In genomic region chr13:63566018-63567015, GRCm38 (mm10) we compare ENCODE assay signal across 7 mouse cellular contexts. TPM values are rescaled to one million over a fixed set of nuclear protein-coding genes. Genes with fewer than 3 reads are reported as not detected.
DNase-seq lines count a peak whose midpoint lies in the region; ATAC-seq and TF ChIP-seq lines count a peak whose summit lies in the region.

No protein-coding gene starts in this region.

- H3K4me1 ChIP-seq in intestine, postnatal 0 days (replicated peaks; ENCODE audit: control insufficient read depth, insufficient read depth, low read length): 0 out of 2 replicates have a peak, but pooled peaks cover 5% of the 10 kb centered on the region
- peaks cover 17% of the 10 kb centered on the region; the same call in 1 of the 2 replicates for H3K4me1 ChIP-seq in limb, embryonic 11.5 days (ENCODE audit: control insufficient read depth, insufficient read depth, low read length)
- peaks cover 54% of the 10 kb centered on the region for H3K4me1 ChIP-seq in midbrain, embryonic 13.5 days (replicated peaks)
- H3K4me1 ChIP-seq in spleen, adult 2 months (ENCODE audit: control insufficient read depth, insufficient read depth, insufficient read length): peaks cover 5% of the 10 kb centered on the region

- peak overlapping the region; percentile 94 for H3K27ac ChIP-seq in intestine, postnatal 0 days (ENCODE audit: low read depth, low read length)
- H3K27ac ChIP-seq in limb, embryonic 11.5 days (replicated peaks; ENCODE audit: low read depth, low read length): peak overlapping the region; percentile 100
- peak overlapping the region; percentile 99 for H3K27ac ChIP-seq in midbrain, embryonic 13.5 days
- H3K27ac ChIP-seq in spleen, adult 2 months (ENCODE audit: insufficient read depth, low read length): peak overlapping the region; percentile 70

- no peaks in the 10 kb centered on the region for H3K36me3 ChIP-seq in intestine, postnatal 0 days (ENCODE audit: control insufficient read depth, insufficient read depth)
- no peaks in the 10 kb centered on the region; the same call in 1 of the 2 replicates for H3K36me3 ChIP-seq in limb, embryonic 11.5 days (ENCODE audit: control insufficient read depth, insufficient read depth, low read length)
- H3K36me3 ChIP-seq in midbrain, embryonic 13.5 days: no peaks in the 10 kb centered on the region
- H3K36me3 ChIP-seq in spleen, adult 2 months (ENCODE audit: control insufficient read depth, insufficient read depth, low read length): no peaks in the 10 kb centered on the region

- H3K4me3 ChIP-seq in intestine, postnatal 0 days (ENCODE audit: low read depth, low read length): peak overlapping the region; percentile 86
- peak overlapping the region; percentile 80 for H3K4me3 ChIP-seq in limb, embryonic 11.5 days (ENCODE audit: low read depth, low read length)
- peak overlapping the region; percentile 94 for H3K4me3 ChIP-seq in midbrain, embryonic 13.5 days (replicated peaks)
- H3K4me3 ChIP-seq in spleen, adult 2 months (ENCODE audit: extremely low read depth, insufficient read depth, insufficient read length): peak overlapping the region; percentile 81

- TF ChIP-seq POLR2A in spleen, adult 2 months (IDR thresholded peaks at IDR 0.05; ENCODE audit: low read depth, low read length): no peak

- ATAC-seq in intestine, postnatal 0 days: peak; percentile 22
- ATAC-seq in limb, embryonic 11.5 days (ENCODE audit: insufficient number of reproducible peaks, low FRiP score, low TSS enrichment, low read depth): peak; percentile 60
- peak; percentile 57 for ATAC-seq in midbrain, embryonic 13.5 days

- under 1% methylated on average over 46 of the region's 46 CpGs for WGBS in intestine, postnatal 0 days
- under 1% methylated on average over 46 of the region's 46 CpGs for WGBS in limb, embryonic 11.5 days
- WGBS in midbrain, embryonic 13.5 days: under 1% methylated on average over 46 of the region's 46 CpGs
- 1% methylated on average over 46 of the region's 46 CpGs for WGBS in spleen, adult 2 months

- H3K9ac ChIP-seq in intestine, postnatal 0 days (ENCODE audit: low read depth, low read length): peak overlapping the region; percentile 92
- peak overlapping the region; percentile 99 for H3K9ac ChIP-seq in limb, embryonic 11.5 days (ENCODE audit: low read length)
- H3K9ac ChIP-seq in midbrain, embryonic 13.5 days (replicated peaks): peak overlapping the region; percentile 98

- no peak for TF ChIP-seq CTCF in intestine, postnatal 0 days (IDR thresholded peaks at IDR 0.05; ENCODE audit: low read depth)
- TF ChIP-seq CTCF in spleen, adult 2 months (IDR thresholded peaks at IDR 0.05; ENCODE audit: extremely low read depth, insufficient read depth, insufficient read length, insufficient replicate concordance): no peak

- H3K9me3 ChIP-seq in intestine, postnatal 0 days (ENCODE audit: control insufficient read depth): no peaks in the 10 kb centered on the region
- no peaks in the 10 kb centered on the region for H3K9me3 ChIP-seq in limb, embryonic 11.5 days (ENCODE audit: control insufficient read depth, low read length)
- no peaks in the 10 kb centered on the region for H3K9me3 ChIP-seq in midbrain, embryonic 13.5 days

- DNase-seq in adrenal gland, postnatal 10 days: peak; percentile 88
- peak; percentile 91 for DNase-seq in embryo, embryonic 11.5 days (ENCODE audit: low read depth, low spot score)
- peak; percentile 61 to 63 for DNase-seq in gastrocnemius, postnatal 36 days
- peak; percentile 93 for DNase-seq in limb, embryonic 11.5 days (ENCODE audit: low spot score)
- peak in 1 of 2 experiments; percentile 64 for DNase-seq in spleen, adult 2 months (ENCODE audit: low read depth in 1 of 2, low spot score in 2 of 2)

- intact Hi-C loops in gastrocnemius, postnatal 36 days (cut with DNase I): loop anchor here (5.0 to 10.0 kb wide), 2 partner anchors 134 to 248 kb away; partner anchors contain the start of gene Ercc6l2

- peak overlapping the region; percentile 97 for H3K4me2 ChIP-seq in intestine, postnatal 0 days (replicated peaks; ENCODE audit: low read depth)
- peak overlapping the region; percentile 93 for H3K4me2 ChIP-seq in limb, embryonic 11.5 days (ENCODE audit: low read depth, severe bottlenecking)
- peak overlapping the region; percentile 97 for H3K4me2 ChIP-seq in midbrain, embryonic 13.5 days (replicated peaks)

- 0 out of 2 replicates have a peak, but pooled peaks cover 2% of the 10 kb centered on the region for H3K27me3 ChIP-seq in intestine, postnatal 0 days (replicated peaks; ENCODE audit: control insufficient read depth, insufficient read depth, low read length)
- 0 out of 2 replicates have a peak, but pooled peaks cover 4% of the 10 kb centered on the region for H3K27me3 ChIP-seq in limb, embryonic 11.5 days (ENCODE audit: control insufficient read depth, insufficient read depth, low read length)
- peaks cover 30% of the 10 kb centered on the region for H3K27me3 ChIP-seq in midbrain, embryonic 13.5 days
- peaks cover 9% of the 10 kb centered on the region; the same call in 1 of the 2 replicates for H3K27me3 ChIP-seq in spleen, adult 2 months (ENCODE audit: control insufficient read depth, insufficient read depth, low read length)

RNA-seq across cellular contexts. Expression of gene Ptch1, which starts 7.1 kb away (rescaled TPM):
- 10 to 100 TPM; 38.7 to 55.2 TPM for total RNA-seq in adrenal gland, postnatal 10 days (2021)
- total RNA-seq in gastrocnemius, postnatal 36 days (2021): 10 to 100 TPM in 1 of 2 experiments, 1 to 10 TPM in 1; 8.6 to 10.4 TPM
- 11.0 and 11.9 TPM in 2 replicates for polyA plus RNA-seq in intestine, postnatal 0 days (2015; fragmentation: Nextera tagmentation; extraction: Ambion mirVana)
- 25.6 and 27.4 TPM in 2 replicates for polyA plus RNA-seq in limb, embryonic 11.5 days (2014; fragmentation: Nextera tagmentation; extraction: Ambion mirVana)
- 16.0 and 17.8 TPM in 2 replicates for polyA plus RNA-seq in midbrain, embryonic 13.5 days (2015; fragmentation: Nextera tagmentation; extraction: Ambion mirVana)
- 8.2 and 12.6 TPM in 2 replicates for polyA plus RNA-seq in spleen, adult 2 months (2012; rRNA removed)
